Mouse (Mus musculus): ENCODE measurements around the gene Dlx2.

DNA sequence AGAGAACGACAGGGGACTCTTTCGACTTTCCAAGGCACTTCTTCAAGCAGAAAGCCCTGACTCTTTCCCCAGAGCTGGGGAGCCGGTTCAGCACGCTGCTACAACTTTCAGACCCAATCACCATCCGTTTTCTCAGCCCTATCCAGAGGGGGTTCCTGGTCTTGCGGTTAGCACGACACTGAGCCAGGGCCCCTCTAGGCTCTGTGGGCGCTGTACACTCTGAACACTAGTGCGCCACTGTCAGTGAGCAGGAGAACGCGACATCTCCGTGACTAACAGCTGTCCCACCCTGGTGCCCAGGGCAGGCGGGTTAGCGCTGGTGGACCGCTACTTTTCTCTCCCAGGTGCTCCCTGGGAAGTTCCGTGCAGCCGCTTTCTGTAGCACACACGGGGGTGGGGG, 5.2 kb upstream of the Dlx2 start:
- TF ChIP-seq CTCF (IDR thresholded peaks at IDR 0.05) (no peak), EP300 (IDR thresholded peaks at IDR 0.05) (no peak)
